Mouse (Mus musculus): ENCODE data around the gene Hoxd11.

GRCm38 (mm10) chr2:74688795-74689573 is 9.6 kb downstream of the Hoxd11 start:
- no peak for TF ChIP-seq CTCF (IDR thresholded peaks at IDR 0.05; ENCODE audit: borderline replicate concordance, insufficient read depth, low read length)
- no peak for TF ChIP-seq POLR2A (IDR thresholded peaks at IDR 0.05; ENCODE audit: low read depth, low read length)
